Mouse (Mus musculus) liver, adult (tissue): ENCODE measurements around the gene Arid4b.

ENCODE experiments used
- GATA4 ChIP-seq: IDR thresholded peaks from 2 replicates; pipeline ENCODE4 v1.6.1; 2014; ENCODE audit warnings: mild to moderate bottlenecking, low read length; ENCODE audit not compliant: insufficient replicate concordance

Arid4b gene

GRCm38 (mm10) chr13:14043851-14044250 lies 19.2 kb upstream of the Arid4b start:
- TF ChIP-seq GATA4, result no peak

GRCm38 (mm10) chr13:14044521-14044920 lies 18.5 kb upstream of the Arid4b start:
- no peak for TF ChIP-seq GATA4

GRCm38 (mm10) chr13:14049878-14050277 lies 13.2 kb upstream of the Arid4b start:
- TF ChIP-seq GATA4, result peak; percentile 72; the same call in 1 of the 2 replicates

- TF ChIP-seq GATA4, result no peak
Observed at GRCm38 (mm10) chr13:14056801-14057200, 6.2 kb upstream of the Arid4b start.

- TF ChIP-seq GATA4, result no peak
Observed at GRCm38 (mm10) chr13:14059582-14059981, 3.5 kb upstream of the Arid4b start.

- TF ChIP-seq GATA4, result no peak
Observed at GRCm38 (mm10) chr13:14062209-14063012, 621 bp upstream of the Arid4b start.

- no peak for TF ChIP-seq GATA4
Observed at GRCm38 (mm10) chr13:14063942-14064271, 875 bp downstream of the Arid4b start.

- no peak for TF ChIP-seq GATA4
Observed at GRCm38 (mm10) chr13:14064341-14065027, 1.5 kb downstream of the Arid4b start.

GRCm38 (mm10) chr13:14065028-14065380 lies 2.0 kb downstream of the Arid4b start:
- TF ChIP-seq GATA4, result no peak

GRCm38 (mm10) chr13:14065701-14066100 lies 2.7 kb downstream of the Arid4b start:
- no peak for TF ChIP-seq GATA4

- TF ChIP-seq GATA4, result no peak
Observed at GRCm38 (mm10) chr13:14068035-14068434, 5.0 kb downstream of the Arid4b start.

- no peak for TF ChIP-seq GATA4
Observed at GRCm38 (mm10) chr13:14069291-14069690, 6.3 kb downstream of the Arid4b start.

GRCm38 (mm10) chr13:14074371-14074770 lies 11.3 kb downstream of the Arid4b start:
- no peak for TF ChIP-seq GATA4

- no peak for TF ChIP-seq GATA4
Observed at GRCm38 (mm10) chr13:14075326-14075725, 12.3 kb downstream of the Arid4b start.

GRCm38 (mm10) chr13:14088669-14089068 lies 25.6 kb downstream of the Arid4b start:
- peak; percentile 70; the same call in 1 of the 2 replicates for TF ChIP-seq GATA4

GRCm38 (mm10) chr13:14103026-14103425 lies 40.0 kb downstream of the Arid4b start:
- TF ChIP-seq GATA4, result no peak
